ENCODE assay signal across 13 mouse cellular contexts in genomic region chr10:85006573-85007310, GRCm38 (mm10).
"Had no signal": no experiment of that assay in that cellular context is flagged by ENCODE, and none has a peak within 500 bp of the region (broad histone marks: within the 10 kb centered on the region; RNA-seq: fewer than 3 reads in every experiment).

No protein-coding gene starts in this region.

- DNase-seq: kidney, adult 11 months; kidney, adult 9 months; kidney, postnatal 10 days; left cerebral cortex, postnatal 4 days; lung, adult 18-20 months; lung, postnatal 36 days; retina, postnatal 1 day; right cerebral cortex, postnatal 14 days had no signal

- H3K4me2 ChIP-seq: limb, embryonic 13.5 days; midbrain, embryonic 11.5 days; midbrain, embryonic 15.5 days; neural tube, embryonic 12.5 days had no signal

- H3K9ac ChIP-seq: limb, embryonic 13.5 days; midbrain, embryonic 15.5 days; neural tube, embryonic 12.5 days had no signal

- ATAC-seq: lung, postnatal 0 days; midbrain, embryonic 15.5 days had no signal

- H3K27me3 ChIP-seq: limb, embryonic 13.5 days; midbrain, embryonic 15.5 days; neural tube, embryonic 12.5 days had no signal

- H3K9me3 ChIP-seq: limb, embryonic 13.5 days; midbrain, embryonic 15.5 days; neural tube, embryonic 12.5 days had no signal

- H3K27ac ChIP-seq: limb, embryonic 13.5 days; midbrain, embryonic 15.5 days; neural tube, embryonic 12.5 days had no signal

- H3K36me3 ChIP-seq: midbrain, embryonic 15.5 days had no signal

- H3K4me3 ChIP-seq: limb, embryonic 13.5 days; midbrain, embryonic 15.5 days; neural tube, embryonic 12.5 days had no signal
